Mouse (Mus musculus): ENCODE data around the gene Rnase12.

DNA sequence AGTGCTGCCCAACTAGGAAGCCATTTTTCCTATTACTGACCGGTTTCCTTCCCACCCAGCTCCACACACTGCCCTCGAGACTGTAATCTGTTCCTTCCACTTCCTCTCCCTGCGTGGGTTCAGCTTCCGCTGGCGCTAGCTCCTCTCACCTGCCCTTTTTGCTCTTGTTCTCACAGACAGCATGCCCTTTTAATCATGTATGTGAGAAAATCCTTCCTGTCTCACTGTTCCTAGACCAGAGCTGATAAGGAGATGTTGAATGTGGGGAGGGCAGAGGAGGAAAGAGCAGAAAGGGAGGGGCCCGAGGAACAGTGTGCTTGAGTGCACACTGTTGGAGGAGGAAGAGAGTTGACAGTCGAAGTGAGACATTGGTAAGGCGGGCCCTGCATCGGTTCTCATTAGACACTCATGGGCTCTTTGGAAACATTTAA, at the start of gene Rnase12:
- no peak for TF ChIP-seq POLR2A (IDR thresholded peaks at IDR 0.05; ENCODE audit: borderline replicate concordance, insufficient read depth, low read length)
- no peak for TF ChIP-seq CTCF (IDR thresholded peaks at IDR 0.05; ENCODE audit: borderline replicate concordance, insufficient read depth, low read depth, low read length)
